Mouse (Mus musculus) cerebral cortex, adult 2 months (tissue): Measurements from ENCODE around the gene Mark4.

Experiments
- WGBS: fragments of 180-500 bp; shearing (Covaris S2); methylation state at CpG from one replicate; pipeline ENCODE4 v1.1.7; 2018; 5-methylcytosine and 5-hydroxymethylcytosine counted together

Mark4 gene

GRCm38 (mm10) chr7:19470308-19470707 lies 11.7 kb upstream of the Mark4 start:
- WGBS, result 33% methylated on average over 14 of the region's 14 CpGs

GRCm38 (mm10) chr7:19469404-19469803 lies 10.8 kb upstream of the Mark4 start:
- WGBS, result 24% methylated on average over 23 of the region's 23 CpGs

- 63% methylated on average over 12 of the region's 12 CpGs for WGBS
Measured at GRCm38 (mm10) chr7:19468279-19468678, 9.7 kb upstream of the Mark4 start.

GRCm38 (mm10) chr7:19467638-19468037 lies 9.0 kb upstream of the Mark4 start:
- WGBS, result 43% methylated on average over 6 of the region's 6 CpGs

- WGBS, result 75% methylated on average over 5 of the region's 5 CpGs
Measured at GRCm38 (mm10) chr7:19466602-19467145, 8.1 kb upstream of the Mark4 start.

GRCm38 (mm10) chr7:19464367-19465307 lies 6.0 kb upstream of the Mark4 start:
- 45% methylated on average over 22 of the region's 22 CpGs for WGBS

- 60% methylated on average over 6 of the region's 6 CpGs for WGBS
Measured at GRCm38 (mm10) chr7:19462884-19463381, 4.3 kb upstream of the Mark4 start, which contains the start of gene Exoc3l2. Exoc3l2 (plus strand) TSS chr7:19463331.

- 73% methylated on average over 4 of the region's 4 CpGs for WGBS
Measured at GRCm38 (mm10) chr7:19462443-19462842, 3.8 kb upstream of the Mark4 start.

GRCm38 (mm10) chr7:19461488-19461887 lies 2.9 kb upstream of the Mark4 start:
- WGBS, result 8% methylated on average over 6 of the region's 6 CpGs

- WGBS, result 96% methylated on average over 1 of the region's 1 CpGs
Measured at GRCm38 (mm10) chr7:19460500-19460899, 1.9 kb upstream of the Mark4 start.

GRCm38 (mm10) chr7:19459144-19459870 lies 686 bp upstream of the Mark4 start:
- WGBS, result 19% methylated on average over 6 of the region's 6 CpGs

GRCm38 (mm10) chr7:19458072-19458486 lies 542 bp downstream of the Mark4 start:
- WGBS, result under 1% methylated on average over 31 of the region's 31 CpGs

GRCm38 (mm10) chr7:19457414-19458071 lies 1.1 kb downstream of the Mark4 start:
- WGBS, result 3% methylated on average over 14 of the region's 14 CpGs

- WGBS, result 67% methylated on average over 7 of the region's 7 CpGs
Measured at GRCm38 (mm10) chr7:19456628-19457027, 2.0 kb downstream of the Mark4 start.

- WGBS, result 32% methylated on average over 11 of the region's 11 CpGs
Measured at GRCm38 (mm10) chr7:19455819-19456495, 2.7 kb downstream of the Mark4 start.

GRCm38 (mm10) chr7:19455186-19455585 lies 3.4 kb downstream of the Mark4 start:
- WGBS, result 92% methylated on average over 4 of the region's 4 CpGs

GRCm38 (mm10) chr7:19449165-19449564 lies 9.5 kb downstream of the Mark4 start:
- 52% methylated on average over 12 of the region's 12 CpGs for WGBS

GRCm38 (mm10) chr7:19447689-19448088 lies 10.9 kb downstream of the Mark4 start:
- WGBS, result 54% methylated on average over 16 of the region's 16 CpGs

- WGBS, result 86% methylated on average over 12 of the region's 12 CpGs
Measured at GRCm38 (mm10) chr7:19444801-19445200, 13.8 kb downstream of the Mark4 start.

GRCm38 (mm10) chr7:19443344-19443743 lies 15.3 kb downstream of the Mark4 start:
- WGBS, result 46% methylated on average over 3 of the region's 3 CpGs
